Mouse (Mus musculus) cerebellum, adult 9-11 months (tissue): ENCODE results near the gene Msrb3.

Source experiments
- DNase-seq: peaks from one replicate; pipeline ENCODE4 v3.0.0; 2022

Gene Msrb3

DNA sequence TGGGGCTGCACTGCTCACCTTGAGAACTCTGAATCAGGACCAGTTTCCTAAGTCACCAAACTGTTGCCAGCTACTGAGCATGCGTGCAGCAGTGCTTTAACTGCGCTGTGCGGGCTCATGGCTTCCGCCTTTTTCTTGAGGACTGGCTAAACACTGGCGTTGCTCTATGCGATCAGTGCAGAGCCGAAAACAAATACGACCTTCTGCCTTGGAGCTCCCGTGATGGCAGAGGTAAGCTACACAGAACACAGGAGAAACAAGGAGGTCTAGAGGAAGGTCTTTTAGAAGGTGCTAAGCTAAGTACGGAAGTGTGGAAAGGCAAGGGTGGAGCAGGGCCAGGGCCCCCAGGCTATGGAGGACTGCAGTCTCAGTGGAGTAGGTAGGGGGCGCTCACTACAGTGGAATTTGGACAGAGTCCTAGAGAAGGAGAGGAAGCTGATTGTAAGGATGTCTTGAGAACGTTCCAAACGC, 41.3 kb downstream of the Msrb3 start:
- no peak for DNase-seq

DNA sequence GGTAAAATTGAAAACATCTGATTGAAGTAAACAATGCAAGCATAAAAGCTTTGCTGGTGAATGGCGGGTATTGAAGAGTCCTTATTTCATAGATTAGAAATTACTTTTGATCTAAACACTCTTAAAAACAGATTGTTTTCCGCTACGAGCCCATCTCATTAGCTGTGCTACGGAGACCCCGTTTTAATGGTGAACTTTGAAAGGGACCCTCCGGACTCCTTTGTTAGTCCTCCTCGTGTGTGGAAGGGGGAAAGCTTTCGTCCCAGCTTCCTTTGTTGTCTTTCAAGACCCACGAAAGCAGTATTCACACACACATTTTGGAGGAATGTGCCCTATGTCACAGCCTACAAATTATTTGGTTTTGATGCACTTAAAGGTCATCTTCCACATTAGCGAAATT, 44.6 kb downstream of the Msrb3 start:
- DNase-seq, result no peak

- DNase-seq, result no peak
Measured at GRCm38 (mm10) chr10:120853816-120854215, 45.1 kb downstream of the Msrb3 start.

DNA sequence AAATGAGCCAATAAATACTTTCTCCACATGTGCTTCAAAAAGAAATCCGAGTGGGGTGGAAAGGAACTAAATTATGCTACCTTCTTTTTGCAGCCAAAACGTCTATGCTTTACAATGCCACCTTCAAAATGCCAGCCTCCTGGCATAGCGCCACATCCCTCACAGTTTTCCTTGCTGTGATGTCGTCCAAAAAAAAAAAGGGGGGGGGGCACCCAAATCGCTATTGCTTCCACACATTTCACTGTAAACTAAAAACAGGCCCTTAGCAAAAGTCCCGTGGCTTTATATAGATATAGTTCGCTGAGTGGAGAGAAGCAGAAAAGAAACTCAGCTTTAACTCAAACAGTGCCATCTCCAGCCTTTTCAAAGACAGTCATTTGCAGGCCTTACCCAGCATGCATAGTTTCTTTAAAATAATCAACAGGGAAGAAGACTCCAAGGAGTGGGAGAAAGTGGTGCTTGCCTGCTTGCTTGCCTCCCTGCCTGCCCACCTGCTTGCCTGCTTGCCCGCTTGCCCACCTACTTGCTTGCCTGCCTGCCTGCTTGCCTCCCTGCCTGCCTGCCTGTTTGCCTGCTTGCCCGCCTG, 47.6 kb downstream of the Msrb3 start:
- DNase-seq, result no peak

DNA sequence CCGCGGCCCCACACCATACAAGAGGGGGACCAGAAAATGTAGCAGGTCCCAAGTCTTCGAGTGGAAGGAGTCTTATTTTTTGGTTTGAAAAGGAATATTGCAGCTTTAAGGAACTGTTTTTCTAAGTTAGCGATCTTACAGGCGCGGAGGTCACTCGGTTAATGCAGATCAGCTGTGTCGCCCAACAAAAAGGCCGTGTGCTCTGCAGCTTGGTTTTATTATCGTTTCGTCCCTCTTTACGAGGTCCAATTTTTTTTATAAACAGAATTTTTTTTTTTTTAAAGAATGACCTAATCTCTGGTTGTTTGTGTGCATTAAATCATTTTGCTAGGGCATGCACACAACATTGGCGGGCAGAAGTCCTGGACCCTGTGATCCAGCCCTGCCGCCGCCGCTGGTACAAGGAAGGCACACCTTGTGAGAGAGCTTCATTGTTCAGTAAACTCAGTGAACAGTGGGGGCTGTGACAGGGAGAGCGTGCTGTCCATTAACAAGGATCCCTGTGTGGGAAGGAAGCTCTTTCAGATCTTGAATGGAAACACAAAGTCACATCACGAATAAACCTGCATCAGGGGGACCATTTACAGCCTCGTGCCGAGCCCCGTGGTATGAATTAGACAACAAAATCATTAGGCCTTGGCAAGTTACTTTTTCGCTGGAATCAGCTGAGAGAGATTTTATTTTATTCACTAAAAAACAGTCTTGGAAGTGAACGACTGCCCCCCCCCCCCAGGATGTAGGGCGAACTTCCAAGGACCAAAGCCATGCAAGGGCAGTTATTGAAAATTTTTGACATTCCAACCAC, 48.3 kb downstream of the Msrb3 start:
- DNase-seq, result no peak

- DNase-seq, result no peak
Measured at GRCm38 (mm10) chr10:120848677-120849076, 50.2 kb downstream of the Msrb3 start.

GRCm38 (mm10) chr10:120847785-120848184, 51.1 kb downstream of the Msrb3 start:
- no peak for DNase-seq

- DNase-seq, result no peak
Measured at GRCm38 (mm10) chr10:120839966-120840365, 58.9 kb downstream of the Msrb3 start.

DNA sequence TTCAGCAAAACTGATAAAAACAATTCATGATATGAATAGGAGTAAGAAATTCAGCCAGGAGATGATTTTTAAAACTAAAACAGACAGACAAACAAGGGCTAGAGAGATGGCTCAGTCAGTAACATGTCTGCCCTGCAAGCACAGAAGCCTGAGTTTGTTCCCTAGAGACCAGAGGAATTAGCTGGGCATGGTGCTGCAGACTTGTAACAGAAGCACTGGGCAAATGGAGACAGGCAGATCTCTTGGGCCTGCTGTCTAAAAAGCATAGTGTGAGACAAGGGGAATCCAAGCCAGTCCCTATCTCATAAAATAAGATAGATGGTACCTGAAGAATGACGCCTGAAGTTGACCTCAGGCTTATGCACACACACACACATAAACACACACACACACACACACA, 64.4 kb downstream of the Msrb3 start:
- DNase-seq, result no peak

DNA sequence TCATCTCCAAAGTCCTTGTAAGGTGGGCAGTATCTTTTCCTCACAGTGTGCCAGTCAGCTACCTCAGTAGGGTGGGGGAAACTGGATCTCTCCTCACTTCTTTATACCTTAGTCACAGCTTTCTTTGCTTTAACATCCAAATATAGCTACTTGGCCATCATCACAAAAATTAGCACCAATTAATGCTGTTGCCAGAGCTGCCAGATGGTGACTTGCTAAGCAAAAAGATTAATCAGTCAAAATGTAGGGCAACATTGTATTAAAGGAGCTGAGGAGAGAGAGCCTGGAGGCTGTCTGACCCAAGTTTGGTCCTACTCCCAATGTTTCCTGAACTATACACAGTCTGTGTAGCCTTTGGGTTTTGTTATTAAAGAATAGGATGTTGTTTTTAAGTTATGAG, 65.1 kb downstream of the Msrb3 start:
- peak; percentile 44 for DNase-seq

- DNase-seq, result no peak
Measured at GRCm38 (mm10) chr10:120827761-120828160, 71.1 kb downstream of the Msrb3 start.

- no peak for DNase-seq
Measured at GRCm38 (mm10) chr10:120826795-120827669, 71.9 kb downstream of the Msrb3 start.

GRCm38 (mm10) chr10:120826381-120826780, 72.5 kb downstream of the Msrb3 start:
- DNase-seq, result no peak

DNA sequence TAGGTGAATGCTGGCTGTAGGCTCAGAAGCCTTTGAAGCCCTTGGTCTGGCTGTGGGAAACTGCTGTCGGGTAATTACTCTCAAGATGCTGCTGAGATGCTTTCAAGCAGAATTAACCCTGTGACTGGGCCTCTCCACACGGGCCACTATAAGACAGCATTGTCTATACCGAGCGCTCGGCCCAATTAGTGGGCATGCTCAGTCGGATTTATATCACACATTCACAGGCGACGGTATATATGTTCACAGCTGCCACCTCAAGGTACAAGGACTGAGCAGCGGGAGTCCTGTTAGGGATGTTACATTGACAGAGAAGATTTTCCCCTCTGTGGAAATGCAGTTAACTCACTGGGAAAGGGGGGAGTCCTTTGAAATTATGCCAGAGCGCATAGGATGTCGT, 73.3 kb downstream of the Msrb3 start:
- no peak for DNase-seq

- DNase-seq, result no peak
Measured at GRCm38 (mm10) chr10:120821491-120822358, 77.2 kb downstream of the Msrb3 start.

DNA sequence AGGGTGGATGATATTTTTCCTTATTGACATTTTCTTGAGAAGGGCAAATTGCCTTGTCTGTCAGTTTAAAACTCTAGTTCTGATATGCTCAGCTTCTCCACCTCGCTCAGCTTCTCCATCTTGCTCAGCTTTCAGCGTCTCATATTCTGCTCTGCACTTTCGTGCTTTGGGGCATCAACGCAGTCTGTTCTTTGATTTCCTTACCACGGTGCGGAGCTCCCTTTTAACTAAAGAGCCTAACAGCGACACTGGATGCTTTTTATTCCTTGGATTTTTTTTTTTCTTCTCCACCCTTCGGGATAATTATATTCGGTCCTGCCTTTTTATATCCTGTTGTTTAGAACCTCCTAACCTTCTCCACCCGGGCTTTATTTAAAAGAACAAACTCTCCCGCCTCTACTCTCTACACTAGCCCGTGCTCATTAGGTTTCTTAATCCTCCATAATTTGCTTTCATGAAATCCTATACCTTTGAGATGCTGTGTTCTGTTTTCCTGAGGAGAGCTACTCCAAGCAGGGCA, 78.1 kb downstream of the Msrb3 start:
- DNase-seq, result no peak

- no peak for DNase-seq
Measured at GRCm38 (mm10) chr10:120815290-120815689, 83.6 kb downstream of the Msrb3 start.

DNA sequence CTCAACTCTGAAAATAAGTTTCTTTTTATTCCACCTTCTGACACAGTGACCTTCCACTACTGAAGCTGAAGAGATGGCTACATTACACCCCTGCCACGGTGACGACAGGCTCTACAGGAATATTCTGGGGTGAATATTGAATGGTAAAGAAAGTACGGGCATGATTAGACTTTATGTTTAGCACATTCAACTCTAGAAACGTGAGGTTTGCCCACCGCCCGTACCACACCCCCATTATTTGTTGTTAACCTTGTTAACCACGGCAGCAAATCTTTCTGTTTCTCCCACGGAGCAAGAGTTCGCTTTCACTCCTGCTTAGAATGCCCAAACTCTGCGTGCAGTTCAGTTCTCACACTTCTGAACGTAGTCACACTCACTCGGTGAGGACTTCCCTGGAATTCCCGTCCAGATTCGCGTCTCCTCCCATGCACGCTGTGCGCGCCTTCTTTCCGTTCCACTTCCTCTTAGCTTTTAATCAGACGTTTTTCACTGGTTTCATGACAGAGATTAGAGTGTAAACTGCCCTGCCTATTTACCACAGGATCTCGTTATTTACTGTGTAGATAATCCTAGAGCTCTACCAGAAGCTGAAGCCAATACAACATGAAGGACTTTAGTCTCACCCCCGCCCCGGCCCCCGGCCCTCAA, 87.0 kb downstream of the Msrb3 start:
- no peak for DNase-seq

- DNase-seq, result no peak
Measured at GRCm38 (mm10) chr10:120810832-120811571, 87.9 kb downstream of the Msrb3 start.

DNA sequence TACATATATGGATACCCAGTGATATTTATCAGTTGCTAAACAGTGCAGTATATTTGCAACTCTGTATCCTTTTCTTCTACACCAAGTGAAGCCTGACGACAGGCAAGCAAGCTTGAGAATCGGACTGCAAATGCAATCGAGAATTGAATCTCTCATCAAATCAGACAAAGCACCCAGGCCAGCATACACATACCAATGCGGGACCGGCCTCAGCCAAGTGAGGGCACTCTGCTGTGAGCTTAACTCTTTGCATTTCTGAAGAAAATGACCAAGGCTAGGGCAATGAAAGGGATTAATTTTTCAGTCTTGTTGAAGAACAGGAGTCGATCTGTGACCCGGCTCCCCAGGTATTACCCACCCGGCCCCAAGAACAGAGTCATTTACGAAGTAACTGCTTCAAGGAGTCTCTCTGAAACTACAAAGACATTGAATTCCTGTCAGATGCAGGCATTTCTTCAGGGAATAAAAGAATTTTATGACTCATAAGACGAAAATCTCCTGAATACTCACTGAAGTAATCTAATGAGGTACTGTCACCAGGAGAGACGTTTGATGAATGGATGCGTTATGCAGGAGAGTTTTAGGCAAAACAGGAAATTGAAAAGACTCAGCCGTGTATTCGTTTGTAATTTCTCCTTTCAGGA, 88.7 kb downstream of the Msrb3 start:
- no peak for DNase-seq

DNA sequence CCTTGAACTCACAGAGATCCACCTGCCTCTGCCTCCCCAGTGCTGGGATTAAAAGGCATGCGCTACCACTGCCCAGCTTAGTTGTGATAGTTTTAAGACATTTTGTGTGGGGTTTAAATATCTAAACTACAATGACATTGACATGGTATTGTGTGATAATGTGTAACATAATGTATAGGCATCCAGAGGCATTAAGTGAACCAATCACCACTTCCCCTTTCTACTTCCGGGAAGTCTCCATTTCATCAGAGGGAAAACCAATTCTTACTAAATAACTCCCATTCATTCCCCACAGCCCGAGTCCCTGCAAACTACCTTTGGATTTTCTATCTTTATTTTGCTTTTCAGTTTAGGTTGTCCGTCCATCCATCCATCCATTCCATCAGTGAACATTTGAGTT, 90.7 kb downstream of the Msrb3 start:
- DNase-seq, result no peak
